Mouse (Mus musculus) ES-Bruce4 (cell line): ENCODE measurements around the gene Slc39a3. TPM values are rescaled to one million over a fixed set of nuclear protein-coding genes. Genes with fewer than 3 reads are reported as not detected.
"Not testable (repeated sequence)": the region's sequence is repeated elsewhere in the genome, so short reads cannot be mapped to it uniquely, and the experiment has no call there.

ENCODE experiments used
- H3K27ac ChIP-seq: 2 replicates; pipeline ENCODE4 v1.5.1; 2012; ENCODE audit warnings: low read length, inconsistent platforms; ENCODE audit not compliant: insufficient read depth
- H3K27me3 ChIP-seq: 2 replicates; pipeline ENCODE4 v1.6.1; 2012; ENCODE audit warnings: mild to moderate bottlenecking, low read length, inconsistent platforms; ENCODE audit not compliant: control insufficient read depth, poor library complexity, insufficient read depth, severe bottlenecking
- H3K36me3 ChIP-seq: 2 replicates; pipeline ENCODE4 v1.6.1; 2012; ENCODE audit warnings: inconsistent platforms, mild to moderate bottlenecking, low read length, moderate library complexity; ENCODE audit not compliant: control insufficient read depth, poor library complexity, insufficient read depth, severe bottlenecking
- H3K4me1 ChIP-seq: one replicate; pipeline ENCODE4 v1.8.1; 2011; ENCODE audit warnings: low read length; ENCODE audit not compliant: control insufficient read depth, insufficient read depth
- H3K4me3 ChIP-seq: 2 replicates; pipeline ENCODE4 v1.5.1; 2011; ENCODE audit warnings: low read depth, mild to moderate bottlenecking, low read length
- H3K9ac ChIP-seq: 2 replicates; pipeline ENCODE4 v1.6.1; 2012; ENCODE audit warnings: low read depth, mild to moderate bottlenecking, inconsistent platforms; ENCODE audit not compliant: poor library complexity, severe bottlenecking
- H3K9me3 ChIP-seq: replicated peaks from 2 replicates; pipeline ENCODE4 v1.6.1; 2012; ENCODE audit warnings: mild to moderate bottlenecking, low read length, inconsistent platforms; ENCODE audit not compliant: control insufficient read depth, poor library complexity, insufficient read depth, severe bottlenecking
- CTCF ChIP-seq: IDR thresholded peaks from one replicate; pipeline ENCODE4 v1.8.1; 2011; ENCODE audit warnings: low read depth, low read length
- EP300 ChIP-seq: IDR thresholded peaks from 2 replicates; pipeline ENCODE4 v1.6.1; 2011; ENCODE audit warnings: low read depth, low read length; ENCODE audit not compliant: insufficient read depth
- POLR2A ChIP-seq: IDR thresholded peaks from one replicate; pipeline ENCODE4 v1.8.1; 2011; ENCODE audit warnings: low read length; ENCODE audit not compliant: insufficient read depth
- polyA plus RNA-seq: library from polyadenylated mRNA; stranded (reverse); fragments of >200 nt; gene quantifications from 2 replicates; pipeline ENCODE4 v1.2.4, GENCODE M21; 2011; ENCODE audit warnings: low read depth; ENCODE audit not compliant: missing spikeins, insufficient read depth, insufficient read length

Gene Slc39a3
- polyA plus RNA-seq, 1 experiment = 4.5 TPM

- H3K4me3 ChIP-seq = no peak overlapping the region
- H3K27me3 ChIP-seq = no peaks in the 10 kb centered on the region
- H3K27ac ChIP-seq = no peak overlapping the region
- H3K4me1 ChIP-seq = no peaks in the 10 kb centered on the region
- peaks cover 10% of the 10 kb centered on the region for H3K36me3 ChIP-seq
- TF ChIP-seq POLR2A = no peak
- no peak for TF ChIP-seq EP300
- no peak overlapping the region for H3K9ac ChIP-seq
- no peaks in the 10 kb centered on the region for H3K9me3 ChIP-seq
Observed at GRCm38 (mm10) chr10:81075734-81076133, 38.5 kb upstream of the Slc39a3 start.

- Histone ChIP-seq H3K9ac (no peak overlapping the region), H3K27ac (no peak overlapping the region), H3K4me1 (no peaks in the 10 kb centered on the region), H3K9me3 (no peaks in the 10 kb centered on the region), H3K27me3 (no peaks in the 10 kb centered on the region), H3K36me3 (peaks cover 10% of the 10 kb centered on the region), H3K4me3 (no peak overlapping the region)
- TF ChIP-seq EP300 (no peak), CTCF (peak; percentile 87)
Observed at GRCm38 (mm10) chr10:81073464-81073863, 36.2 kb upstream of the Slc39a3 start.

GRCm38 (mm10) chr10:81072290-81072689, 35.1 kb upstream of the Slc39a3 start:
- no peaks in the 10 kb centered on the region for H3K4me1 ChIP-seq
- no peak overlapping the region for H3K4me3 ChIP-seq
- TF ChIP-seq EP300 (no peak), POLR2A (no peak), CTCF (no peak)
- H3K9ac ChIP-seq = no peak overlapping the region
- no peak overlapping the region for H3K27ac ChIP-seq
- H3K9me3 ChIP-seq = no peaks in the 10 kb centered on the region
- H3K27me3 ChIP-seq = no peaks in the 10 kb centered on the region
- H3K36me3 ChIP-seq = 0 out of 2 replicates have a peak, but pooled peaks cover 2% of the 10 kb centered on the region

- Histone ChIP-seq H3K9ac (peak within 1 kb of the TSS; percentile 68), H3K9me3 (no peaks in the 10 kb centered on the region), H3K27ac (no peak within 1 kb of the TSS), H3K27me3 (no peaks in the 10 kb centered on the region), H3K4me3 (peak within 1 kb of the TSS; percentile 76), H3K36me3 (0 out of 2 replicates have a peak, but pooled peaks cover 2% of the 10 kb centered on the region), H3K4me1 (no peaks in the 10 kb centered on the region)
- TF ChIP-seq POLR2A (peak; percentile 81), CTCF (no peak), EP300 (no peak)
Observed at GRCm38 (mm10) chr10:81069836-81070235, 32.6 kb upstream of the Slc39a3 start, which contains the start of gene Thop1. Thop1 (plus strand) TSS chr10:81070035.

- H3K9ac ChIP-seq = no peak overlapping the region
- no peaks in the 10 kb centered on the region for H3K9me3 ChIP-seq
- no peaks in the 10 kb centered on the region for H3K4me1 ChIP-seq
- H3K36me3 ChIP-seq = 0 out of 2 replicates have a peak, but pooled peaks cover 2% of the 10 kb centered on the region
- H3K4me3 ChIP-seq = no peak overlapping the region
- no peak overlapping the region for H3K27ac ChIP-seq
- H3K27me3 ChIP-seq = no peaks in the 10 kb centered on the region
- TF ChIP-seq POLR2A (no peak), CTCF (no peak), EP300 (no peak)
Observed at GRCm38 (mm10) chr10:81068706-81069105, 31.5 kb upstream of the Slc39a3 start.

- H3K27me3 ChIP-seq, H3K27ac ChIP-seq, H3K9ac ChIP-seq, H3K36me3 ChIP-seq, H3K4me1 ChIP-seq, H3K9me3 ChIP-seq, H3K4me3 ChIP-seq: not testable (repeated sequence)
Observed at GRCm38 (mm10) chr10:81064519-81064918, 27.3 kb upstream of the Slc39a3 start.
